Mouse (Mus musculus) heart, postnatal 0 days (tissue): ENCODE measurements around the gene Cc2d2a.

Experiments used
- CTCF ChIP-seq: IDR thresholded peaks from 2 replicates; pipeline ENCODE4 v1.5.1; 2016; ENCODE audit warnings: antibody characterized with exemption, control low read depth, low read depth
- EP300 ChIP-seq: IDR thresholded peaks from 2 replicates; pipeline ENCODE4 v1.6.1; 2016; ENCODE audit warnings: antibody characterized with exemption, low read depth

GRCm38 (mm10) chr5:43728375-43729165, 66.4 kb downstream of the Cc2d2a start:
- TF ChIP-seq CTCF (no peak), EP300 (no peak)
